Mouse (Mus musculus) heart, adult 2 months (tissue): ENCODE measurements at regions not wholly inside any gene's neighbourhood (a gene's known extent, or its start where the extent isn't known, plus 50 kb on each side); places are given as distances from the start of the nearest gene placed in this dataset.

Experiments
- CTCF ChIP-seq: fragments of 200-600 bp; IDR thresholded peaks from 2 replicates; pipeline ENCODE4 v1.8.1; 2022; ENCODE audit warnings: antibody characterized with exemption, mild to moderate bottlenecking, moderate library complexity
- EP300 ChIP-seq: fragments of 200-500 bp; IDR thresholded peaks from 2 replicates; pipeline ENCODE4 v1.6.1; 2011; ENCODE audit warnings: low read depth, low read length, control low read depth; ENCODE audit not compliant: insufficient read depth
- POLR2A ChIP-seq: fragments of 200-500 bp; IDR thresholded peaks from 2 replicates; pipeline ENCODE4 v1.6.1; 2011; ENCODE audit warnings: mild to moderate bottlenecking, low read depth, low read length, control low read depth; ENCODE audit not compliant: insufficient read depth

GRCm38 (mm10) chr8:88064414-88065110 is 54.0 kb upstream of the Cnep1r1 start:
- TF ChIP-seq POLR2A (no peak), CTCF (no peak), EP300 (no peak)
